Mouse (Mus musculus) A20 (cell line): ENCODE results near the gene Tm4sf19.
"Not testable (repeated sequence)": the region's sequence is repeated elsewhere in the genome, so short reads cannot be mapped to it uniquely, and the experiment has no call there.

Experiments used
- DNase-seq: peaks from one replicate; pipeline ENCODE4 v3.0.0-alpha.2; 2011; ENCODE audit warnings: low read depth, low spot score

Tm4sf19 gene

DNA sequence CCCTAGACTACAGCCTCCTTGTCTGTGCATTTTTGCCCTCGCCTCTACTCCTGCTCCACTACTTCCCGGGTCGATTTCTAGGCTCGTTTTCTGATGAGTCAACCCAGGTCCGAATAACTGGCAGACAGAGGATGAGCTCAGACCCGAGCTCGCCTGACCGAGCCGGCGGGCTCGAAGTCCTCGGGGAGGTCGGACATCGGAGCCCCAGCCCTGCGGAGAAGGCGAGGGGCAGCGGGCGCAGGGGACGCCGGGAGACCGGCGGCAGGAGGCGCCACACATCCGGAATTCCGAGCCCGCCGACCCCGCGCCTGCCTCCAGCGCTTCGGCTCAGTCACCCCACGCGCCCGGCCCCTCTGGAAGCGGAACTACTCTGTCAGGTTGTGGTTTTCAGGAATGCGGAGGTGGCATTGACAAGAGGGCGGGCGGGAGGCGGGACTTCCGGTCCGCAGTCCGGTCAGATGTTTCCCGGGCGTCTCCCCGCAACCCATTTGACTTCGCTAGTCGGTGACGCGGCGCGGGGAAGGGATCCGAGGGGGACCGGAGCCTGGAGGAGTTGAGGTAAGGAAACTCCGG lies 30.3 kb downstream of the Tm4sf19 start, which contains the start of gene Pcyt1a:
Gene Pcyt1a (plus strand): TSS at position 448 of the 573 bp plus-strand sequence.
- peak; percentile 92 for DNase-seq

DNA sequence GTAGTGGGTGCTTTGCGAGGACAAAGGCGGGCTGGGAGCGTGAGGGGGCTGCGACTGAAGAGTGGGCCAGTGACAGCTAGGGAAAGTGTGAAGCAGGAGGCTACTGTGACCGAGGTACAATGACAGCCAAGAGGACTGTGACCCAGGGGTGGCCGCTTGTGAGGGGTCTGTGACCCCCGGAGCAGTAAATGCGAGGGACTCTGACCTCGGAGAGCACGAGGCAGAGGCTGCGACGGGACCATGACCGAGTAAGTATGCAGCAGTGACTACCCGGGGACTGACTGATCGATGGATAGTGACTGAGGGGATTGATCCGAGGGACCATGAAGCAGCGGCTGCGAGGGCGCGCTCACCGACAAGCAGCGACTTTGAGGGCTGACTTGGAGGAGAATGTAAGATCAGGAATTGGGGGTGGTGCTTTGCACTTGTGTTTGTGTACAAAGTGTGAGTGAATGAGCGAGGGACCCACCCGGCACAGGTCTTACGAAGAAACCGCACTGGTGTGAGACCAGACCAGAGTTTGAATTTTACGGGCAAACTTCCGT lies 30.8 kb downstream of the Tm4sf19 start:
- DNase-seq: no peak

DNA sequence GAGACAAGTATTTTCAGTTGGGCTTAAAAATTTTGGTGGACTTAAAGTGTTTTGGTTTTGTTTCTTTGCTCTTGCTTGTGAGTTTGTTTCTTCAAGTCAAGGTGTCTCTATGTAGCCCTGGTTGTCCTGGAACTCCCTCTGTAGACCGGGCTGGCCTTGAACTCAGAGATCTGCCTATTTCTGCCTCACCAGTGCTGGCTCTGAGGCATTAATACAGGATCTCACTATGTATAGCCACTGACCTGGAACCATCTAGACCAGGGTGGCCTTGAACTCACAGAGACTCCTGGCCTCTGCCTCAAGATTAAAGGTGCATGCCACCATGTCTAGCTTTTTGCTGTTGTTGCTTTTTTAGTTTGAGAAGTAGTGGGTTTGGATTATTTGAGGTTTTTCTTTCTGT lies 31.6 kb downstream of the Tm4sf19 start:
- DNase-seq: no peak

DNA sequence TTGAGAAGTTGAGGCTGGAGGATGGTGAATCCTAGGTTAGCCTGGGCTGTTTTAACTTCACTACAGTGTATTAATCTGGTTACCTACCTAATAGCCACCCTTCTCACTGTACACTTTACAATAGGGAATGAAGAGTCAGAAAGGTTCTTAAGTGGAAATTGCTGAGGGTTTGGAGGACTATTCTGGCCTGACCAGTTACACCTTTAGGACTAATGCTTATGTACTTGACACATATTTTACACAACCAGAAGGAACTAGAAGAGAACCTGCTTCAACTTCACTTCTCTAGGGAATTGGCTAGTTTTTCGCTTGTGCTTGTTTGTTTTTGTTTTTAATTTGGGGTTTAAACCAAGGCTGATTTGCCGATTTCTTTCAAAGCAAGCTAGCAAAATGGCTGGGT lies 32.8 kb downstream of the Tm4sf19 start:
- no peak for DNase-seq

DNA sequence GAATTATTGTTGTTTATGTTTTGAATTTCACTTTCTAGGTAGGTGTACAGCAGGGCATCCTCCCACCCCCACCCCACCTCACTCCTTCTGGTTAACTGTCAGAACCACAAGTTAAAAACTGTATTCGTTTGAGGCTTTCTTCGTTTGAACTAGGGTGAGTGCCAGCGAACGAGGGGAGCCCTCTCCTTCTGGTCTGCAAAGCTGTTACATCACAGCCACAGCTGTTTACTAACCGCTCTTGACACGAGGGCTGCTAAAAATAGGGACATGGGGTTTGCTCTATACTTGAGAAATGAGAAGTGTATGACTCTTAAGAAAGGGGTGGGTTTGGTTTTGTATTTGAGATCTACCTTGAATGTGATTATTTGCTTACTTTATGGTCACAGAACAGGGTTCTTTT lies 33.8 kb downstream of the Tm4sf19 start:
- DNase-seq: peak; percentile 79

DNA sequence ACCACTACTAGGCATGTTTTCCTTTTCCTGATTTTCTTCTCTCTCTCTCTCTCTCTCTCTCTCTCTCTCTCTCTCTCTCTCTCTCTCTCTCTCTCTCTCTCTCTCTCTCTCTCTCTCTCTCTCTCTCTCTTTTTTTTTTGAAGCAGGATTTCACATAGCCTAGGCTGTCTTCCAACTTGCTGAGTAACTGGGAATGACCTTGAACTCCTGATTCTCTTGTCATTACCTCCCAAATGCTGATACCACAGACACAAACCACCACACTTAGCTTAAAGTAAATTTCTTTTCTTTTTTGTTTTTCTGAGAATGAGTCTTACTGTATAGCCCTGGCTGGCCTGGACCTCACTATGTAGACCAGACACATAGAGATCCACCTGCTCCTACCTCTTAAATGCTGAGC lies 34.4 kb downstream of the Tm4sf19 start:
- DNase-seq: no peak

DNA sequence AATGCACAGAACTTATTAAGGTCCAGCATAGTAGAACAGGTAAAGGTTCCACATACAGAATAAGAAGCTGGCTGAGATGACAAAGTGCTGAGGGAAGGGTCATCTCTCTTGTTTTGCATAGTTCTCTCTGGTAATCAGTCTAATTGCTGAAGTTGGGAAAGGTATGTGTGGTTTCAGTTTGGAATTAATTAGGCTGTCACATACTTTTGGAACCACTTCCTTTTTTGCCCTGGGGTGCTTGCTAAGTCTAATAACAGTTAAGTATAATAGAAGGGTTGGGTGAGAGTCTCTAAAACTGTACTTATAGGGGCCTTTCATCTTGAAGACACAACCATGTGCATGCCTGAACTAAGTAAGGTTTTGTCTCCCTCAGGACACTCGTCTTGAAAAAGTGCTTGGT lies 36.4 kb downstream of the Tm4sf19 start:
- no peak for DNase-seq

DNA sequence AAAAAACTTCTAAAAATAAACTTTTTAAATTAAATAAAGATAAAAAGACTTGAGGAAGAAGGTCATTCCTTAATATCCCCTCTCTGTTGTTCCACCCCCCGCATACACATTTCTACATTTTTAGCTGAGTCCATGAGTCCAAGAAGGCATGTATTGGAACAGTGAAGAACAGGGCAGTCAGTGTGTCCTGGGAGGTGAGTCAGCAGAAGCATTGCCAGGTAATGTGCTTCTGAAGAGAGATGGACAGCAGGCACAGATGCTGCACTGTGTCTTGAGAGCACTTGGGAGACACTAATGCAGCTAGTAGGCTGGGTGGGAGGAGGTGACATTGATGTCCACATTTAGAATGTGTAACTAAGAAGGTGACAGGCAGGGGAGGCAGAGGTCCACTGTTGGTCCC lies 37.0 kb downstream of the Tm4sf19 start:
- no peak for DNase-seq

DNA sequence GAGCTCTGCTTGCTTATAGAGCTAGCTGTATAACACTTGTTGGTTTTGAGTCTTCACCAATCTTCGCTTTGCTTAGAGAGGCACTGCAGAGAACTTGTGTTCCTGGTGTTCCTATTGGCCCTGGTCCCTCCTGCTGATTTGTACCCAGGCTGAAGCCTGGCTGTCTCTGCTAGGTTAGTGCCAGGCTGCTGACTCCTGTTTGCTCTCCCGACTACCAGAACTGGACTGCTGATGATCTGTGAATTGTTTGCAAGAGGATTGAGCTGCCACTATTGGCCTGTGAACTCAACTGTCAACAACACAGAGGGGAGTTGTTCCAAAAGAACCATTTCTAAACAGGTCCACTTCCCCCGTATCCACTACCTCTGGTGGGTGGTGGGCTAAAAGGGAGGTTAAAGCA lies 41.1 kb downstream of the Tm4sf19 start:
- no peak for DNase-seq

DNA sequence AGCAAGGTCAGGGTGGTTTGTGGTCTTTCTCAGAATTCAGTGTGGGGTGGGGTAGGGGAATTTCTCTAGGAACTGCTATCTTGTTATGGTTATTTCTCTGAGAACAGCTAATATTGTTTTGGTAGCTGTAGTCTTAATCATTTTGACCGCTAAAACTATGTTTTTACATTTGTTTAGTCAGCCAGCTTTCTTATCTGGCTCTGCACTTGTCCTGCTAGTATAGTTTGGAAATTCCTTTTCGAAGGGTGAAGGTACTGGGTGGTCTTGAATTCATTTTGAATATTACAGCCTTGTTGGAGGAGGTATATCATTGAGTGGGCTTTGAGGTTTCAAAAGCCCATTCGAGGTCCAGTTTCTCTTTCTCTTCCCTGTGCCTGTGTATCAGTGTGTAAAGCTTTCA lies 44.3 kb downstream of the Tm4sf19 start:
- not testable (repeated sequence) for DNase-seq

DNA sequence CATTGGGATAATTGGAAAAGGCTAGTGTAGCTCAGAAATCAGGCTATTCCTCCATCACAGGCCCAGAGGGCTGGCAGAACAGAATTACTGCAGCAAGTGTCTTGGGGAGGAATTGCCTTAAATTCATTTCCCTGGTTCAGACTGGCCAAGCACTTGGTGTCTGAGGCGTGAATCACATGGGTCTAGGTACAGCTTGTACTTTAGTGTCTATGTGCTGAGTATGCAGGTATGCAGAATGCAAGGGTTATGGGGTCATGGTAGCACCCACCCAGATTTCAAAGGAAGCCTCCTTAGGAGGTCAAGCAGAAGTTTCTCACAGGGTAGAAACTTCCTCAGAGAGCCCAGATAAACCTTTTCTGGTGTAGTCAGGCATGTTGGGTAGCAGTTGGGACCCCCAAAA lies 45.3 kb downstream of the Tm4sf19 start:
- DNase-seq: no peak

DNA sequence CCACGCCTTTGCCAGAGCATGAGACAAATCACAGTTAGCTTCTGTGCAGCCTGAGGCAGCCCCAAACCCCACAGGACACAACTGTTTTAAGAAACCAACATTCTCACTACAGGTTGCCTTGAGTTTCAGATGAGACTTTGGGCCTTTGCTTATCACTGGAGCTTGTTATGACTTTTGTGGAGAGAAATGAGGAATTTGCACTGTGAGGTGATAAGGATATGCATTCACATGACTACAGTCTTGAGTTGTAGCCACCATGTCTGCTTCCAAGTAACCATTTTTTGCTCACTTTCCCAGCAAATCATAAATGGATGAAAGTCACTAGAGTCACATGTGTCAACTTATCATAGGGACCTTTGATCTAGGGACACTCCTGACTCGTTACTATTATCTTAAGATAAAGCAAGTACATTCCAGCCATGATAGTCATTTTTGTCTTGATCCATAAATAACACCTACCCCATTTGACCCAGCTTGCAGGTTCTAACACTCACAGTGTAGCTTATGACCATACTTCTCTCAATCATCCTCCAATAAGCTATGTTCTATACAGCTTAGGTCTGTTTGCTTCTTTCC lies 46.3 kb downstream of the Tm4sf19 start:
- DNase-seq: no peak

DNA sequence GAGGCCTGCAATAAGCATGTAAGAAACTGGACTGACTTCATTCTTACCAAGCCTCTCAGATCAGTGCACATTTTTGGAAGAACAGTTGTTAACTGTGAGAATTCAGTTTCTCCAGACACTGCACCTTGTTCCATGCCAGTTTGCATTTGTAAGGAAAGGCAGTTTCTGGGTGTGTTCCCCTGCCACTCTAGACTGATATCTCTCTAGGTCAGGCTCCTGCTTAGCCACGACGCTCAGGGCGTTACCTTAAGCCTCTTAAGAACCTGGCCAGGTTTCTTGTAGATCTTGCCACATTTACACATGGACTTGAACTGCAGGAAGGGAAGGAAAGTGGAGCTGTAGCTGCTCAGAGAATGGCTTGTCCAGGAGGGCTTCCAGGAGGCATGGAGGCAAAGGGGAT lies 49.4 kb downstream of the Tm4sf19 start:
- no peak for DNase-seq

DNA sequence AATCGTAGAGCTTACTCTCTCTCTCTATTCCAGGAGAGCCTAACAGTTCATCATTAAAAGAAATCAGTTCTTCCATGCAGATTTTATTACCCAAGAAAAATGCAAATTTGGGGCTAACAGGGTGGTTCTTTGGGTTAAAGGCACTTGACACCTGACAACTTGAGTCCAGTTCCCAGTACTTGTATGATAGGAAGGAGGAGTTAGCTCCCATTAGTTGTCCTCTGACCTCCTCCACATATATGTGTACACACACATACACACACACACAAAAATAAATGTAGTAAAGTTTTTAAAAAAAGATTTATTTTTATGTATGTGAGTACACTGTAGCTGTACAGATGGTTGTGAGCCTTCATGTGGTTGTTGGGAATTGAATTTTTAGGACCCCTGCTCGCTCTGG lies 49.8 kb downstream of the Tm4sf19 start:
- no peak for DNase-seq

DNA sequence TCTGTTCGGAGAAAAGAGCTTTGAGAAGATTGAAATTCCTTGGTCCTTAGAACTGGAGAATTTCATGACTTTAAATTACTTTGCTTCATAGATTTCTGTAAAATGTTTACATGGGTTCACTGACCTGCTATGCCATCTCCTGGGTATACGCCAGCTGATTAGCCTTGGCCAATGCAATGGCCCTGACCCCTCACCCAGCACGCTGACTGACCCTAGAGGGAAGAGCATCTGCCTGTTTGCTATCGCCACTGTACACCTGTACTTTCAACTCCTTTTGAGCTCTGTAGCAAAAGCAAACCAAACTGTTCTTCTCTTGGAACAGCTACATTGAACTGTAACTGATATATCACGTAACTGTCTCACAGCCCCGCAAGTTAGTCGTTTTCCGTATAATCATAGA lies 52.8 kb downstream of the Tm4sf19 start:
- no peak for DNase-seq

DNA sequence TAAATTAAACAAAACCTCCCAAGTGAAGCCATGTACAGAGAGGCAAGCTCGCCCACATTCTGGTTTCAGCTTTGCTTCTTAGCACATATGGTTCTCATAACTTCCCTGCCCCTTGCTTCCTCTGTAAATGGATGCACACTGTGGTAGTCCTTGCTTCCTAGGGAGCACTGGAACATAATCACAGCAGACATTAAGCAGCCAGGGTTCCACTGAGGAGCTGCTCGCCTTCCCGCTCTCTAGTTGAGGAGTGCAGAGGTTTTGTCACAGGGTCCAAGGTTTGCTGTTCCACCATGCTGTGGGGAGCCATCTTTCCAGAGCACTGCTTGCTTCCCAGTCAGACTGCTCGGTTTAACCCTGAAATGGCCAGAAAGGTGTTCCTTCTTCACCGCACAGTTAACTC lies 54.3 kb downstream of the Tm4sf19 start:
- DNase-seq: no peak

DNA sequence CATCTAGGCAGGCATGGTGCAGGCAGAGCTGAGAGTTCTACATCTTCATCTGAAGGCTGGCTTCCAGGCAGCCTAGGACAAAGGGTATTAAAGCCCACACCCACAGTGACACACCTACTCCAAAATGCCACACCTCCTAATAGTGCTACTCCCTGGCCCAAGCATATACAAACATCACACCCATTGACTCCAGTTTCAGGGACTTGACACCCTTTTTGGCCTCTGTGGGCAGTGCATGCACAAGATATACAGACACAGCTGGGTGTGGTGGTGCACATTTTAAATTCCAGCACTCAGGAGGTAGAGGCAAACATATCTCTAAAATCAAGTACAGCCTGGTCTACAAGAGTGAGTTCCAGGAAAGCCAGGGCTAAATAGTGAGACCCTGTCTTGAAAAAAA lies 55.8 kb downstream of the Tm4sf19 start:
- DNase-seq: no peak

DNA sequence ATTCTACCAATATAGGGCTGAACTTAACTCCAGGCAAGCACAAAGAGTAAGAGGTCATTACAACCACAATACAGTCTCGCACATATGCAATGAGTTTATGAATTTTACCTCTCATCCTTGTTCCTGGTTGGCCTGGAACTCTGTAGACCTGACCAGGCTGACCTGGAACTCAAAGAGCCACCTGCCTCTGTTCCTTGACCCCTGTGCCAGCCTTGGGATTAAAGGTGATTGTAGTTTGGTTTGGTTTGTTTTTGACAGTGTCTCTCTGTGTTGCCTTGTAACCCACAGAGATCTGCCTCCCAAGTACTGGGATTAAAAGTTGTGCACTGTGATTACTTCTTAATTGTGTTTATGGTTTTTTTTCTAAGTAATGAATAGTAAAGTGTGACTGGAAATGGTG lies 56.5 kb downstream of the Tm4sf19 start:
- no peak for DNase-seq
